Mouse (Mus musculus) spleen, adult 12 weeks (tissue): Measurements from ENCODE around the gene Gm20815.
"Not testable (repeated sequence)": the region's sequence is repeated elsewhere in the genome, so short reads cannot be mapped to it uniquely, and the experiment has no call there.

ENCODE experiments used
- DNase-seq: peaks from one replicate; pipeline ENCODE4 v3.0.0; 2022; ENCODE audit warnings: low spot score

The Gm20815 gene

DNA sequence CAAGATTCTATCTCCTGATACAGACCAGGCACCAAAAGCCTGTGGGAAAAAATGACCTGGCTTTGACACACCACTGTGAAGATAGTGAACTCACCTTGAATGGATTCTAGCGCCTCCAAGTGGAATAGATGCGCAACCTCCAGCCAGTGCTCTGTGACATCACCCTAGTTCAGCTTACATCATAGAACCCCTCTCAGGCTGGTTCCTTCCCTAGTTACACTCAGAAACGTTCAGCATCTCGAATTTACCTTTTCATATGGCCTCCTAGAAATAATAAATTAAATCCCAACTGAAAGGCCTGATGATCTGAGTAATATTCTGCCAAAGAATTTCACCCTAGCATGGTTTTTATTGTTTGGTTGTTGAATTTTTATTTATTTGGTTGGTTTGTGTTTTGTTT lies at the start of gene Gm20815:
Gene Gm20815 (minus strand): TSS at position 101 of the 400 bp plus-strand sequence.
- not testable (repeated sequence) for DNase-seq
